Mouse (Mus musculus): Measurements from ENCODE around the gene Pex10.
"Not testable (repeated sequence)": the region's sequence is repeated elsewhere in the genome, so short reads cannot be mapped to it uniquely, and the experiment has no call there.

Pex10 gene

DNA sequence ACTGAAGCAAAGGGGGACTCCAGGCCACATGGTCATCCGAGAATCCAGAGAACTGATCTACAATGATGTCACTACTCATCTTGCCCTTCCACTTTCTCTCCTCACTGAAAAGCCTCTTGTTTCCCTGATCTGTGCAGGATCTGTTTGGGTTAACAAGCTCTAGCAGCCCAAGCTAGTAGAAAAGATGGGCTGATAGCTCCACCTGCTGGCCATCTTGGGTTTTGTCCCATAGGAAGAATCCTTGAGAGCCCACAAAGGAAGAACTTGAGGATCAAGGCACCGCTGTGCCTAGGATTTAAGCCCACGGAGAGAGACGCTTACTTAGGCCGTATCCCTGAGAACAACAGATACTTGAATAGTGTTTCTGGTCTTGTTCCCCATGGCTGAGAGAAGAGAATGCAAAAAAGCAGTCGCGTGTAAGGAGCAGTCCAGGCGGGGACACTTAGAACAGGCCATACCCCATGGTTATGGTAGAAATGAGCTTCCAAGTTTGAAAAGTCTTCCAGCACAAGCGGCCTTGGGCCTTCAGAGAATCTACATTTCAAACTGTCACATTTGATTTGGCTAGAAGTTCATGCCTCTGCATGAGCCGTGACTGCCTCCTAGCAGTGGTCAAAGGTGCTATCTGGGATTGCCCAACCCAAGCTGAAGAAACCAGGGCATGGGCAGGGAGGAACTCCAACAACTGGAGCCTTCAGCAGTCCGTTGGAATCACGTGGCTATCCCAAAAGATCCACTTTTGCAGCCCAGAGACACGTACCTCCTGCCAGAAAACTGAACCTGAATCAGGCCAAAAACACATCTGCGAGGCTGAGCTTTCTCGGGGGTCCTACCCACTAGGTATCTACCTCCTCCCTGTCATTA is 614 bp upstream of the Pex10 start:
- peak; percentile 89 for DNase-seq

DNA sequence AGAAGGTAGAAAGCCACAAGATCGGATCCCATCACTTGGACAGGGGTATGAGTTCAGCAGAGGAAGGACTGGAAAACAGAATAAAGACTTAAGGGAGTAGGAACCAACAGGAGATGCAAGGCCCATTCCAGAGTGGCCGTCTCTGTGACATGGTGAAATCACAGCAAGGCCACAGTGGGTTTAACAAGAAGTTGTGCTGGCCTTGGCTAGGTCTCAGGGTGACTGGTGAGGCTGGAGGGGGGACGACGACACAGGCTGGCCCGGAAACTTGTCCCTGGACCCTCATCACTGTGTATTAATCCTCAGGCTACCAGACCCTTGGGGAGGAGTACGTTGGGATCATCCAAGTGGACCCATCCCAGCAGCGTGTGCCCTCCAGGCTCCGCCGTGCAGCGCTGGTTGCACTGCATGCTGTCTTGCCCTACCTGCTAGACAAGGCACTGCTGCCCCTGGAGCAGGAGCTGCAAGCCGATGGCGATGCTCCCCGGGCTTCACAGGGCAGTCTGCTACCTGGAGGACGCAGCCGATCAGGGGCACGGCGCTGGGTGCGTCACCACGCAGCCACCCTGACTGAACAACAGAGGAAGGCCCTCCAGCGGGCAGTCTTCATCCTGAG is 1.6 kb downstream of the Pex10 start:
- peak; percentile 16 for DNase-seq

GRCm38 (mm10) chr4:155069191-155069590 is 2.4 kb downstream of the Pex10 start:
- DNase-seq: peak; percentile 33

GRCm38 (mm10) chr4:155070199-155070598 is 3.4 kb downstream of the Pex10 start:
- no peak for DNase-seq

DNA sequence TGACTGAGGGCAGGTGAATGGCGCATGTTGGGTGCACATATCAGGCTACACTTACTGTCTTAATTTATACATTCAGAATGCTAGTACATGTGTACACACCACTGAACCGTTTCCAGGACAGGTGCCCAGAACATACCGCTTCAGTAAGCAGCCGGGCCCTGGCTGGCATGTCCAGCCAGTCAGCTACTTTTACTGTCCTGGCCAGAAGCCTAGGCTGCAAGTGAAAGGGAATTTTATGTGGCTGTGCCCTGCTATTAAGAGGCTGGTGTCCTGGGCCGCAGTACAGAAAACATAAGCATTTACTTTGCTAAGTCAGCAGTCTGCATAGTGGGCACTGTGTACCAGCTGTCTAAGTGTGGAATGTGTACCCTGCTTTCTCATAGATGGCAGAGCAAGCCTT is 4.1 kb downstream of the Pex10 start:
- no peak for DNase-seq

GRCm38 (mm10) chr4:155074418-155074817 is 7.6 kb downstream of the Pex10 start:
- DNase-seq: no peak

DNA sequence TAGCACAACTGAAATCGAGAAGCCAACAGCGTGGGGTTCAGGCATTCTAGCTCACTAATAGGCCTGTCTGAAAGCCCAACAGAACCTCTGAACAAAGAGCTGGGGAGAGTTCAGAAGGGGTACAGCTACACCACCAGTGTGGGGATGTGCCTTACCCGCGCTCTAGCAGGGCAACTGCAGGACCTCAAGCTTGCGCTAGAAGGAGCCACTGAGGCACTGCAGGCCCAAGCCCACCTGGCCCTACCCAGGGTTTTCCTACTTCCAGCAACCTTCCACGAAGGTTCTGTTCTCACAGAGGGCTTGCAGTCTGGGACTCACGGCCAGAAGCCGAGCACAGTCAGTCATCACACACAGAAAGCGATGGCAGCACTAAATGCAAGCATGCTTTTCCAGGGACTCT is 8.3 kb downstream of the Pex10 start:
- DNase-seq: no peak

- no peak for DNase-seq
Observed at GRCm38 (mm10) chr4:155075813-155076212, 9.0 kb downstream of the Pex10 start.

- no peak for DNase-seq
Observed at GRCm38 (mm10) chr4:155076677-155077076, 9.9 kb downstream of the Pex10 start.

DNA sequence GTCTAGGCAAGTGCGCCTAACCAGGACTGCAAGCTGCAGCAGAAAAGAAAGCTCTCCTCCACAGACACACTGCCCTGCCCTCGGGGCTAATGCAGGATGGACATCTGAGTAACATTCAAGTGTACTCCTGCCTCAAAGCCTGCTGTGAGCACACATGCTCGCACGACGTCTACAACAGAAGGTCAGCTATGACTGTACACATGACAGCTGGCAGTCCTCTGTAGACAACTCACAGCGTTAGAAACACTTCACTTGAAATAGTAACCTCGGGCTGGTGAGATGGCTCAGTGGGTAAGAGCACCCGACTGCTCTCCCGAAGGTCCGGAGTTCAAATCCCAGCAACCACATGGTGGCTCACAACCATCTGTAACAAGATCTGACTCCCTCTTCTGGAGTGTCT is 12.0 kb downstream of the Pex10 start:
- DNase-seq: not testable (repeated sequence)

GRCm38 (mm10) chr4:155079666-155080065 is 12.8 kb downstream of the Pex10 start:
- no peak for DNase-seq

DNA sequence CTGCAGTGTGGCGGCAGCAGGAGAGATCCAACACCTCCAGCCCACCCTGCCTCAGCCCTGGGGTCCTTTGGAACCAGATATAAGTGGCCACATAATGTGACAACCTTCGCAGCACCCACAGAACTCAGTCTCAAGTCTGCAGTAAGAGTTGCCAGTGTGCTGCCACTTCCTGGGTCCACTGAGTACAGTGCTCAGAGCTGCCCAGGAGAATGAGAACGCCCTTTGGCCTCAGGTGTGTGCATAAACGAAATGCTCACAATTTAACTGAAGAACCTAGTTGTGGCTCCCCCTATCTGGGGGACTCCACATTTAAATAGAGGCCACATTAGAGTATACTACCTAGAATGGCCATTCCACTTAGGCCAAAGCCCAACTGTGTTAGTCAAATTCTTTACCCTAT is 16.7 kb downstream of the Pex10 start:
- DNase-seq: no peak

DNA sequence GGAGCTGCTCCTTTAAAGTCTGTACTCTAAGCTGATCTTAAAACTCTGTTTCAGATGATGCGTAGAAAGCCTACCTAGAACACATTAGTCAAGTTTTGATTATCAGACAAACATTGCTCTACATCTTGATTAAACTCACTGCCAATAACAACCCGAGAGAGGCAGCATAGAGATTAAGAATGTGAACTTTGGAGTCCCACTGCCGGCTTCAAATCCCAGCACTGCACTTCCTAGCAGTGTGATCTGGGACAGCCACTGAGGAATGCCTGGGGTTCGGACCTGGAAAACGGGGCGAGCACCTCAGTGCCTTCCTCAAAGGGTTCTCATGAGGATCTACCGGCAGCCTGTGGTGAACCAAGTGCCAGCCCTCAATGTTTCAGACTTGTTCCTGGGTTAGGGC is 17.5 kb downstream of the Pex10 start:
- no peak for DNase-seq

- DNase-seq: no peak
Observed at GRCm38 (mm10) chr4:155085206-155086107, 18.6 kb downstream of the Pex10 start.

DNA sequence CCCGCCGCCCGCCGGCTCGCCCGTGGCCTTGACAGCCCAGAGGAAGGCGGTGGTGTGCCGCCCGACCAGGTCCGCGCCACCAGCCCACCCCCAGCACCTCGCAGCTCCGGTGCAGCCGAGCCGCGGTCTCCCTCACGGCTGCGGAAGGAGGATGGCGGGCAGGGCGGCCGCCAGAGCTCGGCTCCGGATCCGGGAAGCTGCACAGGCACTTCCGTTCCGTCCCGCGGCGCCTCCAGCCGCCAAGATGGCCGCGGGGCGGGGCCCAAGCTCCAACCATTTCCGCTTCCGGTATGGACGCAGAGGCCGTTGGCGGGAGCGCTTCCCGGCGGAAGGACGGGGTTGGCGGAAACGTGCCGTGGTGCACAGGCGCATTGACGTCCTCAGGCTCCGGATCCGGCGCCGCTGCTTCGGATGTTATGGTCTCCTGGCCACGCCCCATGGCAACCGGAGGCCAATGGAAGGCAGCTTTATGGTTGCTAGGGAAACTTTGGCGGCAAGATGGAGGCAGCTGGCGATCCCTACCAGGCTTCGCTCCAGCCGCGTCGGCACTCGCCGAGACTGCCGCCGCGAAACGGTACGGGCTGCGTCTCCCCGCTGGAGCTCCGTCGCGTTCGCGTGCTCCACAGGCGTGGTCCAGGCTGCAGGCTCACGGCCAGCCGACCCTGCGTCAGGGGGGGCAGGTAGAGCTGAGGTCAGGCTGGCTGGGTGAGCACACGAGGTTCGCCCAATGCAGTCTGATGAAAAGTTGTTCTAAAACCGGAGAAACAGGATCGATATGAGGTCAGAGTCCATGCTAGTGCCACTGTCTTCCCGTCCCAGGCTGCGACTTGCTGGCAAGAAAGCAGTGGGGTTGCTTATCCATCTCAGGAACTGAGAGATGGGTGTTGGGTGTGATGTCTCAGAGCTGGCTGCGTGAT is 19.6 kb downstream of the Pex10 start, which contains the start of the genes Rer1 and Morn1:
Rer1 (minus strand) TSS at position 275 of the 917 bp plus-strand sequence.
Morn1 (plus strand) TSS at position 470 of the 917 bp plus-strand sequence.
- DNase-seq: peak; percentile 100

- no peak for DNase-seq
Observed at GRCm38 (mm10) chr4:155089241-155089640, 22.4 kb downstream of the Pex10 start.

DNA sequence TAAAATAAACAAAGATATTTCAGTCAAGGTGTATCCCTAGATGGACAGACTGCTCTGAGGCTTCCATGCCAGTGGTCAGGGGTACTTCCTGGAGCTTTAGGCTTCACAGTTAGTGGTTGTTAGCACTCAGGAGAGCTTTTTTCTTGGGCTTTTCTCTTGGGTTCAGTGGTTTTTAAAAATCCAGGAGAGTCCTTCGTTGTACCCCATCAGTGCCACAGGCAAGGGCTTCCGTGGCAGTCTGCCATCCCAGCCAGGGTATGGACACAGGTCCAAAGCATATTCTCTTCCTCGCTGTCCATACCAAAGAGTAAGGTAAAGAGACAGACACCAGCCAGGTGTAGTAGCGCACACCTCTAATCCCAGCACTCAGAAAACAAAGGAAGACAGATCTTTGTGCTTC is 23.3 kb downstream of the Pex10 start:
- DNase-seq: no peak

DNA sequence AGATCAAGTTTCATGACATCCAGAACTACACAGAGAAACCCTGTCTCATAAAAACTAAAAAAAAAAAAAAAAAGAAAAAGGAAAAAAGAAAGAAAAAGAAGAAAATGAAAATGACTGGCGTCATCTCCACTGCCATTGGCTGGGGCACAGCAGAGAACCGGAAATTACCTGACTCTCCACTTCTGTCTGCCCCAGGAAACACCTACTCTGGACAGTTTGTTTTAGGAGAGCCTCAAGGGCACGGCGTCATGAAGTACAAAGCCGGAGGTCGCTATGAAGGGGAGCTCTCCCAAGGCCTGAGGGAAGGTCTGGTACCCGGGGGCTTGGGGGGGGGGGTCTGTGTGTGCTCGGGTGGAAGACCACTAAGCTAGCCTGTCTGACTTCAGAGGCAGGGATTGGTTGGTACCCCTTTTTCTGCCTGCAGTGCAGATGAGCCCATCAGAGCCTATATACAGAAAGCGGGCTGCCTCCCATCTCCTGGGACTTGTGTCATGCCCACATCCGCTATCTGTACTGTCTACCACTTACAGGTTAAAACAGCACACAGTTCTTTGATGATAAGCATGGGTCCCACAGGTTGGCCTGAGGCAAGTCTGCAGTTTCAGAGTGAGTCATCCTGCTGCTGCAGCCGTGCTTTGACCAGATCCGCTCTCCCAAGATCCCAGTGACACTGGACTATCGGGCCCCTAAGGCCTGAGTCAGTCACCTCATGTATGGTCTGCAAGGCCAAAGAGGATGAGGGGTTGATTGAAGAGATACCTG is 24.1 kb downstream of the Pex10 start:
- no peak for DNase-seq

GRCm38 (mm10) chr4:155092718-155093430 is 26.1 kb downstream of the Pex10 start:
- DNase-seq: no peak

DNA sequence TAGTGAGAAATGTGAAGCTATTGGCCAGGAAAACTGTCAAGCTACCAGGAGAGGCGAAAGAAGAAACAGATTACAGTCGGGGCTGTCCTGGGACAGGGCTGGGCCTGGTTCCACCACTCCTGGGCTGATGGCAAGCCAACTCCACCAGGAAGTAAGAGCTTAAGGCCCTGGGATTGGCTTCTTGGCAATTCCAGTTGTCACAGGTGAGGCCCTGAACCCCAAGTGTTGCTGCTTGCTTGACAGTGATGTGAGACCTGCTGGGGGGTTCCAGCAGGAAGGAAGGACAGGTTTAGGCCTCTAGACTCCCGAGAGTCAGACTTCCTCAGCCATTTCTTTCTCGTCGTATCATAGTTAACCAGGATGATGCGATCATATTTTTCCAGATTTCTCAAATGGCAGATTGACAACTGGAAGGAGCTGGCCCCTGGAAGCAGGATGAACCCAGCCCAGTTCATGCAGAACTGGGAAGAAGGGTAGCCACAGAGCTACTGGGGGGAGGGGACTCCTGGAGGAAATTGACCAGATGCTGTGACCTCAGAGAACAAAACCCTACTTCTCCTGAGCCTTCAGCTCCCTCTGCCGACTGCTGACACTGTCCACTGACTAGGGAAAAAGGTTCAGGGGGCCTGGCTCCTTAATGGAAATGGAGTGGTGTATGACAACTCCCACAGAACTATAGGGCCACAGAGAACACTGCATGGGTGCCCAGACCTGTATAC is 26.8 kb downstream of the Pex10 start:
- no peak for DNase-seq

Data from right cerebral cortex, adult 18-20 months (tissue).